Mouse (Mus musculus) liver, embryonic 16.5 days (tissue): Measurements from ENCODE around the gene Scgb2b26. TPM values are rescaled to one million over a fixed set of nuclear protein-coding genes. Genes with fewer than 3 reads are reported as not detected.
"Not testable (repeated sequence)": the region's sequence is repeated elsewhere in the genome, so short reads cannot be mapped to it uniquely, and the experiment has no call there.

Experiments used
- ATAC-seq: fragments of 200-750 bp; cut with Nextera tagmentation; 2 replicates; pipeline ENCODE4 v1.8.0; 2017; ENCODE audit warnings: low read depth, mild to moderate bottlenecking, moderate number of reproducible peaks, moderate library complexity
- H3K27ac ChIP-seq: fragments of 300-500 bp; sonication (generic); 2 replicates; pipeline ENCODE4 v1.5.1; 2014; ENCODE audit warnings: mild to moderate bottlenecking, low read length
- H3K27me3 ChIP-seq: fragments of 300-500 bp; sonication (generic); 2 replicates; pipeline ENCODE4 v1.6.1; 2014; ENCODE audit warnings: low read depth, low read length, mixed read lengths; ENCODE audit not compliant: control insufficient read depth, insufficient read depth
- H3K36me3 ChIP-seq: fragments of 300-500 bp; sonication (generic); 2 replicates; pipeline ENCODE4 v1.6.1; 2014; ENCODE audit warnings: mild to moderate bottlenecking; ENCODE audit not compliant: control insufficient read depth, insufficient read depth
- H3K4me1 ChIP-seq: fragments of 300-500 bp; sonication (generic); 2 replicates; pipeline ENCODE4 v1.6.1; 2014; ENCODE audit warnings: low read depth, low read length, mixed read lengths; ENCODE audit not compliant: control insufficient read depth
- H3K4me2 ChIP-seq: fragments of 300-500 bp; sonication (generic); 2 replicates; pipeline ENCODE4 v1.6.1; 2014; ENCODE audit warnings: low read depth, low read length, mixed read lengths
- H3K4me3 ChIP-seq: fragments of 300-500 bp; sonication (generic); 2 replicates; pipeline ENCODE4 v1.5.1; 2014; ENCODE audit warnings: low read depth, mild to moderate bottlenecking, low read length
- H3K9ac ChIP-seq: fragments of 300-500 bp; sonication (generic); 2 replicates; pipeline ENCODE4 v1.6.1; 2014; ENCODE audit warnings: low read depth, low read length
- H3K9me3 ChIP-seq: fragments of 300-500 bp; sonication (generic); replicated peaks from 2 replicates; pipeline ENCODE4 v1.6.1; 2016; ENCODE audit warnings: low read length; ENCODE audit not compliant: control insufficient read depth
- WGBS: fragments of 180-500 bp; shearing (Covaris S2); extraction: QIAGEN DNeasy Blood & Tissue Kit; methylation state at CpG from one replicate; pipeline ENCODE4 v1.1.7; 2014; ENCODE audit not compliant: insufficient replicate concordance; 5-methylcytosine and 5-hydroxymethylcytosine counted together
- polyA plus RNA-seq: library from polyadenylated mRNA; unstranded; fragments of >200 nt; fragmentation: Nextera tagmentation; extraction: Ambion mirVana; gene quantifications from 2 replicates; pipeline ENCODE4 v1.2.1, GENCODE M21; 2015

Scgb2b26 gene
- not detected in 2 replicates for polyA plus RNA-seq

GRCm38 (mm10) chr7:33944940-33945339 is at the start of gene Scgb2b26:
TSS of gene Scgb2b26 (minus strand) at chr7:33945040.
- Histone ChIP-seq H3K4me3 (no peak within 1 kb of the TSS), H3K27me3 (no peaks in the 10 kb centered on the region), H3K4me1 (no peaks in the 10 kb centered on the region), H3K27ac (no peak within 1 kb of the TSS), H3K9me3 (0 out of 2 replicates have a peak, but pooled peaks cover 2% of the 10 kb centered on the region), H3K4me2 (no peak within 1 kb of the TSS), H3K9ac (no peak within 1 kb of the TSS), H3K36me3 (no peaks in the 10 kb centered on the region)
- no peak for ATAC-seq
- 57% methylated on average over 4 of the region's 4 CpGs for WGBS

GRCm38 (mm10) chr7:33982281-33982680 is 37.4 kb upstream of the Scgb2b26 start:
- not testable (repeated sequence) for H3K9me3 ChIP-seq

GRCm38 (mm10) chr7:33902982-33903381 is 41.9 kb downstream of the Scgb2b26 start:
- ATAC-seq, result no peak
- Histone ChIP-seq H3K27ac (no peak overlapping the region), H3K27me3 (no peaks in the 10 kb centered on the region), H3K9me3 (no peaks in the 10 kb centered on the region), H3K4me3 (no peak overlapping the region), H3K4me1 (no peaks in the 10 kb centered on the region), H3K4me2 (no peak overlapping the region), H3K36me3 (no peaks in the 10 kb centered on the region), H3K9ac (no peak overlapping the region)

More at GRCm38 (mm10) chr7:33982281-33982680, 37.4 kb upstream of the Scgb2b26 start:
- 19% methylated on average over 8 of the region's 9 CpGs for WGBS
- H3K4me3 ChIP-seq, H3K9ac ChIP-seq, H3K27ac ChIP-seq, H3K4me2 ChIP-seq, ATAC-seq, H3K4me1 ChIP-seq, H3K36me3 ChIP-seq, H3K27me3 ChIP-seq: not testable (repeated sequence)

- ATAC-seq, result no peak
- WGBS, result 66% methylated on average over 2 of the region's 2 CpGs
- Histone ChIP-seq H3K36me3 (no peaks in the 10 kb centered on the region), H3K9me3 (no peaks in the 10 kb centered on the region), H3K4me2 (no peak overlapping the region), H3K27me3 (no peaks in the 10 kb centered on the region), H3K27ac (no peak overlapping the region), H3K4me3 (no peak overlapping the region), H3K4me1 (no peaks in the 10 kb centered on the region), H3K9ac (no peak overlapping the region)
Measured at GRCm38 (mm10) chr7:33900803-33901202, 44.0 kb downstream of the Scgb2b26 start.

GRCm38 (mm10) chr7:33900007-33900406 is 44.8 kb downstream of the Scgb2b26 start:
- H3K27ac ChIP-seq, result no peak overlapping the region
- ATAC-seq, result no peak
- H3K36me3 ChIP-seq, result no peaks in the 10 kb centered on the region
- H3K9ac ChIP-seq, result no peak overlapping the region
- no peak overlapping the region for H3K4me2 ChIP-seq
- H3K27me3 ChIP-seq, result no peaks in the 10 kb centered on the region
- H3K9me3 ChIP-seq, result no peaks in the 10 kb centered on the region
- no peaks in the 10 kb centered on the region for H3K4me1 ChIP-seq
- 30% methylated on average over 2 of the region's 2 CpGs for WGBS
- no peak overlapping the region for H3K4me3 ChIP-seq

Other genes starting within 250 kb of the Scgb2b26 start
- not detected in 2 replicates for gene Scgb2b24, start 205.7 kb downstream of the Scgb2b26 start, polyA plus RNA-seq
- gene Scgb1b24, start 201.2 kb downstream of the Scgb2b26 start, polyA plus RNA-seq, result not detected in 2 replicates
- not detected in 2 replicates for gene Scgb2b27, start 68.9 kb upstream of the Scgb2b26 start, polyA plus RNA-seq
- gene Scgb1b27, start 76.4 kb upstream of the Scgb2b26 start, polyA plus RNA-seq, result not detected in 2 replicates
- not detected in 2 replicates for gene Scgb1b30, start 150.4 kb upstream of the Scgb2b26 start, polyA plus RNA-seq
- gene Wtip, start 188.2 kb upstream of the Scgb2b26 start, polyA plus RNA-seq, result 0.43 and 0.58 TPM in 2 replicates
- gene Uba2, start 224.6 kb upstream of the Scgb2b26 start, polyA plus RNA-seq, result 69.6 and 81.1 TPM in 2 replicates